Mouse (Mus musculus) liver, postnatal 0 days (tissue): ENCODE measurements around the gene Pkd1.

Experiments used
- CTCF ChIP-seq: sonication (generic); IDR thresholded peaks from 2 replicates; pipeline ENCODE4 v1.5.1; 2016; ENCODE audit warnings: antibody characterized with exemption, low read depth
- EP300 ChIP-seq: IDR thresholded peaks from 2 replicates; pipeline ENCODE4 v1.6.1; 2016; ENCODE audit warnings: antibody characterized with exemption, low read depth, mild to moderate bottlenecking

DNA sequence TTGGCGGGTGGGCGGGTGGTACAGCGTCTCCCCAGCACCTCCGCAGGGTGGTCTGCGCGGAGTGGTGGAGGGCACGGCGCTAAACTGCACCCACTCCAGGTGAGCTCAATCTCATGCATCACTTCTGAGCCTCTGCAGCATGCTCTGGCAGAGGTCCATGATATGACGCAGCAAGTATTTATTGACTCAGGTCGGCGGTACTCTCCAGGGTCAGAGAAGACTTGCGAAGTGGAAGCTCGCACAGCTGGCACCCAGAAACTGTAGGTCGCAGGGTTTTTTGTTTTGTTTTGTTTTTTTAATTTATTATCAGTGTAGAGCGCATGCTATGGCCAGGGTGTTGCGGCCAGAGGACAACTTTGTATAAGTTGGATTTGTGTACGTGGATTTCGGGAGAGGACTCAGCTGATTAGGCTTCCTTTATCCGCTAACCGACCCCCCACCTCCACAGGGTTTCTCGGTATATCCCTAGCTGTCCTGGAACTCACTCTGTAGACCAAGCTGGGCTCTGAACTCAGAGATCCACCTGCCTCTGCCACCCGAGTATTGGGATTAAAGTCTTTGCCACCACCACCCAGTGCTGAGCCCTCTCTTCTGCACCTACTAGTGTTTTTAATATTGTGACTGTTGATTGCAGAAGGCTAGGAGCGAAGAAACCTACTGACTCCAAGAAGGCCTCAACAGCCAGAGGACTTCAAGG is 565 bp upstream of the Pkd1 start:
- TF ChIP-seq CTCF (no peak), EP300 (no peak)
